Mouse (Mus musculus) CH12.LX (cell line): ENCODE results near the gene Pigm.

Experiments used
- CTCF ChIP-seq, 2 experiments: IDR thresholded peaks in 1 of 2; conservative IDR thresholded peaks in 1 of 2; 2 replicates each; pipeline ENCODE4 v1.5.1; 2011 to 2012; ENCODE audit warnings: low read depth in 2 of 2, low read length in 2 of 2, improper control_type of control experiment in 1 of 2, inconsistent platforms in 1 of 2, mild to moderate bottlenecking in 1 of 2, moderate library complexity in 1 of 2
- POLR2A ChIP-seq: IDR thresholded peaks from 2 replicates; pipeline ENCODE4 v1.6.1; 2011; ENCODE audit warnings: low read depth, mild to moderate bottlenecking, improper control_type of control experiment, low read length

DNA sequence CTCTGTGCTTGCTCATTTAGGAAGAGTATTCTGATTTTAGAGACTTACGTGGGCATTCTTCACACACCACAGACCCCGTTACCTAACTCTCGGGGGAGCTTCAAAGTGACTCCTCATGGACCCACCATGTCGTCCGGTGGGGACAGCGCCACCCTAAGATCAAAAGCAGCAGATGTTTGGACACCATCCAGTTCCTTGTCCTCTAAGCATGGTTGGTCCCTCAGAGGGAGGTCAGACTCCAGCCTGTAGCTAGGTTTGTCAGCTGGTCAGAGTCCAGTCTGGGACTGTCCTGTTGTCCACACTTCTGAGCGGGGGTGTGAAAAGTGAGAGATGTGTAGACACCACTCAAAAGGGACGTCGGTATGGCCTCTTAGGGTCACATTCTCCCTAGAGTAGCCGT, 29.6 kb upstream of the Pigm start:
- TF ChIP-seq POLR2A (no peak), CTCF (conservative IDR thresholded peaks at IDR 0.05 in 1 of 2, IDR thresholded peaks at IDR 0.05 in 1 of 2; ENCODE audit: low read depth in 2 of 2, low read length in 2 of 2) (peak in 1 of 2 experiments; percentile 56; a peak in 2 of 4 replicates)
